Mouse (Mus musculus) liver, embryonic 11.5 days (tissue): Measurements from ENCODE around the gene Irx1. TPM values are rescaled to one million over a fixed set of nuclear protein-coding genes. Genes with fewer than 3 reads are reported as not detected.

Experiments used
- ATAC-seq: fragments of 200-750 bp; cut with Nextera tagmentation; replicated peaks from 2 replicates; pipeline ENCODE4 v1.8.0; 2017; ENCODE audit warnings: moderate number of reproducible peaks, mild to moderate bottlenecking, moderate TSS enrichment, moderate library complexity; ENCODE audit not compliant: low FRiP score
- DNase-seq: peaks from one replicate; pipeline ENCODE4 v3.0.0-alpha.2; 2017; ENCODE audit warnings: low spot score
- H3K27ac ChIP-seq: fragments of 300-500 bp; sonication (generic); 2 replicates; pipeline ENCODE4 v1.5.1; 2014; ENCODE audit warnings: mild to moderate bottlenecking, low read depth, low read length, control low read depth
- H3K27me3 ChIP-seq: fragments of 300-500 bp; sonication (generic); replicated peaks from 2 replicates; pipeline ENCODE4 v1.6.1; 2014; ENCODE audit warnings: low read length, mixed read lengths; ENCODE audit not compliant: control insufficient read depth, insufficient read depth
- H3K36me3 ChIP-seq: fragments of 300-500 bp; sonication (generic); 2 replicates; pipeline ENCODE4 v1.6.1; 2014; ENCODE audit warnings: mild to moderate bottlenecking, low read length, moderate library complexity, mixed read lengths; ENCODE audit not compliant: control insufficient read depth, insufficient read depth
- H3K4me1 ChIP-seq: fragments of 300-500 bp; sonication (generic); replicated peaks from 2 replicates; pipeline ENCODE4 v1.6.1; 2014; ENCODE audit warnings: low read length, mixed read lengths; ENCODE audit not compliant: control insufficient read depth, insufficient read depth
- H3K4me2 ChIP-seq: fragments of 300-500 bp; sonication (generic); 2 replicates; pipeline ENCODE4 v1.6.1; 2014; ENCODE audit warnings: mild to moderate bottlenecking, control low read depth, moderate library complexity
- H3K4me3 ChIP-seq: fragments of 300-500 bp; sonication (generic); 2 replicates; pipeline ENCODE4 v1.5.1; 2014; ENCODE audit warnings: low read depth, low read length, control low read depth
- H3K9ac ChIP-seq: fragments of 300-500 bp; sonication (generic); 2 replicates; pipeline ENCODE4 v1.6.1; 2014; ENCODE audit warnings: low read depth, low read length, control low read depth
- H3K9me3 ChIP-seq: fragments of 300-500 bp; sonication (generic); 2 replicates; pipeline ENCODE4 v1.6.1; 2016; ENCODE audit warnings: low read length, inconsistent platforms, mixed read lengths; ENCODE audit not compliant: control insufficient read depth
- WGBS: fragments of 180-500 bp; shearing (Covaris S2); extraction: QIAGEN DNeasy Blood & Tissue Kit; methylation state at CpG from one replicate; pipeline ENCODE4 v1.1.7; 2014; 5-methylcytosine and 5-hydroxymethylcytosine counted together
- polyA plus RNA-seq: library from polyadenylated mRNA; unstranded; fragments of >200 nt; fragmentation: Nextera tagmentation; extraction: Ambion mirVana; gene quantifications from 2 replicates; pipeline ENCODE4 v1.2.1, GENCODE M21; 2014

Irx1 gene
- 0.08 and 0.10 TPM in 2 replicates for polyA plus RNA-seq

DNA sequence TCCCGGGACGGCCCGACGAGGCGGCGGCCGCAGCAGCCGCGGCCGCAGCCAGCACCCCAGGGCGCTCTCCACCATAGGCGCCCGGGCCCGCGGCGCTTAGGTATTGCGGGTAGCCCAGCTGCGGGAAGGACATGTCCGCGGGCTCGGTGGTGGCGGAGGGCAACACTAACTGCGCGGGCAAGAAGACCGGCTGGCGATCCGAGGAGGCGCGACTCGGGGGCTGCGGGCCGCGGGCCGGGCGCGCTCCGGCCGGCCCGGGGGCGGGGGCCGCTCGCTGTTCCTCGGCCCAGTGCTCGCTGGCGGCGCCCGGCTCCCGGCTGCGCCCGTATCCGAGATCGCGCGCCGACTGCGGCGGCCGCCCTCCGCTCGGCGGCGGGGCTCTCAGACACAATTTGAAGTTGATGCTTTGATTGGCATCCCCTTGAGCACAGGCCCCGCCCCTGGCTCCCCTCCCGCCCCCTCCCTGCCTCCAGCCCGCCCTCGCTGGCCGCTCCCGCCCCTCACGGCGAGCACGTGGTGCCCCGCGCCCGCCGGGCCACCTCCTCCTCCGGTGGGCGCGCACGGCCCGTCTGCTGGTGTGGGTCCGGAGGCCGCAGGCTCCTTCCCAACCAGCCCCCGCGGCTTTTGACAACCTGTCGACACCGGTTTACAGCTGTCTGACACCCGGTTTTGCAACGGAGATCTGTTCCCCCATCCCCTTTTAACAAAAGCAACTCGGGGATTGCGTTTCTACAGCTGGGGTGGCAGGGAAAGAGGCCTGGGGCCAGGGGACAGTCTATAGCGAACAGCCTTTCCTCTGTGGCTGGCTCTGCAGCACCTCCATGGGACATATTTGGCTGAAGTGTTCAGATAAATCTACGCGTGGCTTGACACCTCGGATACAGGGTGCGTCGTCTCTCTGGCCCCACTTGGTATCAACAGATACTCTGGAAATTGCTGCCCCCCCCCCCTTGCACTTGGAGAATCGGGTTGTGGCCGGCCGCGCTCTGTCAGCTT, at the start of gene Irx1:
Irx1 (minus strand) TSS at position 368 of the 996 bp plus-strand sequence.
- Histone ChIP-seq H3K4me3 (peak within 1 kb of the TSS; percentile 45), H3K9ac (no peak within 1 kb of the TSS), H3K27me3 (peaks cover 100% of the 10 kb centered on the region), H3K36me3 (no peaks in the 10 kb centered on the region), H3K27ac (no peak within 1 kb of the TSS), H3K4me1 (no peaks in the 10 kb centered on the region; the same call in 1 of the 2 replicates), H3K9me3 (no peaks in the 10 kb centered on the region), H3K4me2 (peak within 1 kb of the TSS; percentile 65)
- WGBS: 1% methylated on average over 83 of the region's 100 CpGs
- peak; percentile 51 for DNase-seq
- peak; percentile 41; the same call in 1 of the 2 replicates for ATAC-seq

GRCm38 (mm10) chr13:71979932-71980655, 16.6 kb upstream of the Irx1 start:
- H3K9me3 ChIP-seq: no peaks in the 10 kb centered on the region
- no peak overlapping the region for H3K27ac ChIP-seq
- H3K36me3 ChIP-seq: no peaks in the 10 kb centered on the region
- H3K4me2 ChIP-seq: no peak overlapping the region
- no peak for DNase-seq
- 59% methylated on average over 5 of the region's 5 CpGs for WGBS
- H3K27me3 ChIP-seq: no peaks in the 10 kb centered on the region
- H3K4me3 ChIP-seq: no peak overlapping the region
- ATAC-seq: no peak
- no peak overlapping the region for H3K9ac ChIP-seq
- H3K4me1 ChIP-seq: no peaks in the 10 kb centered on the region

- WGBS: 73% methylated on average over 3 of the region's 3 CpGs
- no peak overlapping the region for H3K4me2 ChIP-seq
Observed at GRCm38 (mm10) chr13:71975753-71976152, 12.2 kb upstream of the Irx1 start.

GRCm38 (mm10) chr13:71968286-71968685, 4.8 kb upstream of the Irx1 start:
- Histone ChIP-seq H3K27me3 (peaks cover 62% of the 10 kb centered on the region), H3K4me2 (no peak overlapping the region), H3K9me3 (no peaks in the 10 kb centered on the region), H3K27ac (no peak overlapping the region), H3K4me3 (no peak overlapping the region), H3K4me1 (no peaks in the 10 kb centered on the region), H3K9ac (no peak overlapping the region), H3K36me3 (no peaks in the 10 kb centered on the region)
- DNase-seq (no peak), ATAC-seq (no peak)
- under 1% methylated on average over 6 of the region's 6 CpGs for WGBS

More at GRCm38 (mm10) chr13:71975753-71976152, 12.2 kb upstream of the Irx1 start:
- Histone ChIP-seq H3K9me3 (no peaks in the 10 kb centered on the region), H3K4me3 (no peak overlapping the region), H3K36me3 (no peaks in the 10 kb centered on the region), H3K9ac (no peak overlapping the region), H3K4me1 (no peaks in the 10 kb centered on the region), H3K27ac (no peak overlapping the region), H3K27me3 (no peaks in the 10 kb centered on the region; the same call in 1 of the 2 replicates)
- ATAC-seq (no peak), DNase-seq (no peak)

GRCm38 (mm10) chr13:71967341-71968250, 4.1 kb upstream of the Irx1 start:
- ATAC-seq: no peak
- no peaks in the 10 kb centered on the region; the same call in 1 of the 2 replicates for H3K4me1 ChIP-seq
- no peak overlapping the region for H3K4me3 ChIP-seq
- H3K9me3 ChIP-seq: no peaks in the 10 kb centered on the region
- H3K36me3 ChIP-seq: no peaks in the 10 kb centered on the region
- 7% methylated on average over 28 of the region's 28 CpGs for WGBS
- H3K4me2 ChIP-seq: no peak overlapping the region
- H3K9ac ChIP-seq: no peak overlapping the region
- H3K27ac ChIP-seq: no peak overlapping the region
- no peak for DNase-seq
- peaks cover 69% of the 10 kb centered on the region for H3K27me3 ChIP-seq

GRCm38 (mm10) chr13:71966631-71967030, 3.1 kb upstream of the Irx1 start:
- Histone ChIP-seq H3K27me3 (peaks cover 79% of the 10 kb centered on the region), H3K9ac (no peak overlapping the region), H3K4me2 (no peak overlapping the region), H3K27ac (no peak overlapping the region), H3K36me3 (no peaks in the 10 kb centered on the region), H3K4me1 (no peaks in the 10 kb centered on the region; the same call in 1 of the 2 replicates), H3K4me3 (no peak overlapping the region), H3K9me3 (no peaks in the 10 kb centered on the region)
- ATAC-seq (no peak), DNase-seq (no peak)
- 22% methylated on average over 2 of the region's 2 CpGs for WGBS

GRCm38 (mm10) chr13:71964366-71964765, 843 bp upstream of the Irx1 start:
- H3K36me3 ChIP-seq: no peaks in the 10 kb centered on the region
- H3K4me2 ChIP-seq: no peak overlapping the region
- no peaks in the 10 kb centered on the region; the same call in 1 of the 2 replicates for H3K4me1 ChIP-seq
- no peak for DNase-seq
- 4% methylated on average over 13 of the region's 13 CpGs for WGBS
- no peak overlapping the region for H3K4me3 ChIP-seq
- H3K9me3 ChIP-seq: no peaks in the 10 kb centered on the region
- no peak for ATAC-seq
- no peak overlapping the region for H3K27ac ChIP-seq
- H3K9ac ChIP-seq: no peak overlapping the region
- peaks cover 99% of the 10 kb centered on the region for H3K27me3 ChIP-seq
